Mouse (Mus musculus): ENCODE data around the gene Ctsj.
"Not testable (repeated sequence)": the region's sequence is repeated elsewhere in the genome, so short reads cannot be mapped to it uniquely, and the experiment has no call there.

The Ctsj gene

GRCm38 (mm10) chr13:61005859-61006258 is at the start of gene Ctsj:
Gene Ctsj, minus strand, starts transcription at chr13:61005959.
- DNase-seq (ENCODE audit: low spot score), result no peak

DNA sequence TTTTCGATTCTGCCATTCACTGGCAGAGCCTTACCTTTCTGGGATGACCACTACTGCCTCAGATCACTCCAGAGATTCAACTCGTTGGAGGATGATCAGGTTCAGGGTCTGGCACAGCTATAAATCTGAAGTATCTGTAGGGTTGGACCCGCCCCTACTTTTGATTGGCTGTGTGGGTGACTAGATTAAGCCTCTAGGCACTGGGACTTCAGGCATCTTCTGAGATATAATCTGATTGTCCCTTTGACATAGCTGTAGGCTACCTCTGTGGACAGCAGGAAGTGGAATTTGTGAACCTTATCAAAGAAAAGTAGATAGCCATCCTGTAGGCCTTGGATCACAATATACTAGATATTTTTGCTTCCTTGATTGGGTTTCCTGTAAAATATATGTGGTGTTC is 34.8 kb upstream of the Ctsj start, which contains the start of gene Ctsq:
Ctsq (minus strand) TSS at position 101 of the 400 bp plus-strand sequence.
- DNase-seq (ENCODE audit: low spot score), result no peak

GRCm38 (mm10) chr13:61022785-61023184 is 17.0 kb upstream of the Ctsj start:
- DNase-seq (ENCODE audit: low spot score), result no peak

GRCm38 (mm10) chr13:61021844-61022243 is 16.1 kb upstream of the Ctsj start:
- DNase-seq (ENCODE audit: low spot score), result no peak

DNA sequence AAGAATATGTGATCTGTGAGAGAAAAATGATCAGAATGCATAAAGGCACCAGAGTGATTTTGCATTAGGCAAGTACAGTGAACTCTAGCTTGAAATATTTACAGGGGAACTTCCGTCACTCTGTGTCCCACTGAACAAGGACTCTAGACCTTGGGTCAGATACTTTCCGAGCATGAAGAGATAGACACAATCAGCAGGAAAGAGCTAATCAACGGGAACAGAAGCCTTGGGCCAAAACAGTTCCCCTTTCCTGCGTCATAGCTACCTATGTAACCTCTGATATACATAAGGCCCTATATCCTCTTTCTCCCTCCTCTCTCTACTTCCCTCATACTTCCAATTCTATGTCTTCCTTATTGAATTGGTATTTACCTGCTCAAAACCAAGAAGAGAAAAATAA is 4.4 kb upstream of the Ctsj start:
- DNase-seq (ENCODE audit: low spot score), result no peak

- no peak for DNase-seq (ENCODE audit: low spot score)
These were observed 8.2 kb downstream of the Ctsj start for GRCm38 (mm10) chr13:60997600-60997999.

DNA sequence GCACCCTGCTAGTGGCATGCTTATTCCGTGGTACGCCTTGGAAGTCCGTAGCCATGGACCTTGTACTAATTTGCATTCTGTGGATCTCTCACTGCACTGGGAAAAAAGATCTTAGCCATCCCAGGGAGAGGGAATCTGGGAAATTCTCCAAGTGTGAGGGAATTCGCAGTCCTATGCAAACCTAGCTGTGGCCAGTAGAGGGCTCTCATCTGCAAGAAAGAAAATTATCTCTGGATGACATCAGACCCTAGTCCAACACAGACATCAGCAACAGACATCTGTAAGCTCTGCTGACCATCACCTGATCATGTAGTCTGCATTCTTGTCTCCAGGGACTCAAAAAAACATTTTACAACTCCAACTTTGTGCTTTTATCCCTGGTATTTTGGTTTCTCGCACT is 18.8 kb downstream of the Ctsj start:
- not testable (repeated sequence) for DNase-seq (ENCODE audit: low spot score)

DNA sequence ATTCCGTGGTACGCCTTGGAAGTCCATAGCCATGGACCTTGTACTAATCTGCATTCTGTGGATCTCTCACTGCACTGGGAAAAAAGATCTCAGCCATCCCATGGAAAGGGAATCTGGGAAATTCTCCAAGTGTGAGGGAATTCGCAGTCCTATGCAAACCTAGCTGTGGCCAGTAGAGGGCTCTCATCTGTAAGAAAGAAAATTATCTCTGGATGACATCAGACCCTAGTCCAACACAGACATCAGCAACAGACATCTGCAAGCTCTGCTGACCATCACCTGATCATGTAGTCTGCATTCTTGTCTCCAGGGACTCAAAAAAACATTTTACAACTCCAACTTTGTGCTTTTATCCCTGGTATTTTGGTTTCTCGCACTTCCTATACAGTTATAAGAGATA is 33.4 kb downstream of the Ctsj start:
- not testable (repeated sequence) for DNase-seq (ENCODE audit: low spot score)

DNA sequence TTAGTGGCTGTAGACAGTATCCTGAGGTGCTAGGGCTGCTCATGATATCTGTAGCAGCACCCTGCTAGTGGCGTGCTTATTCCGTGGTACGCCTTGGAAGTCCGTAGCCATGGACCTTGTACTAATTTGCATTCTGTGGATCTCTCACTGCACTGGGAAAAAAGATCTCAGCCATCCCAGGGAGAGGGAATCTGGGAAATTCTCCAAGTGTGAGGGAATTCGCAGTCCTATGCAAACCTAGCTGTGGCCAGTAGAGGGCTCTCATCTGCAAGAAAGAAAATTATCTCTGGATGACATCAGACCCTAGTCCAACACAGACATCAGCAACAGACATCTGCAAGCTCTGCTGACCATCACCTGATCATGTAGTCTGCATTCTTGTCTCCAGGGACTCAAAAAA is 41.8 kb downstream of the Ctsj start:
- DNase-seq (ENCODE audit: low spot score), result not testable (repeated sequence)

DNA sequence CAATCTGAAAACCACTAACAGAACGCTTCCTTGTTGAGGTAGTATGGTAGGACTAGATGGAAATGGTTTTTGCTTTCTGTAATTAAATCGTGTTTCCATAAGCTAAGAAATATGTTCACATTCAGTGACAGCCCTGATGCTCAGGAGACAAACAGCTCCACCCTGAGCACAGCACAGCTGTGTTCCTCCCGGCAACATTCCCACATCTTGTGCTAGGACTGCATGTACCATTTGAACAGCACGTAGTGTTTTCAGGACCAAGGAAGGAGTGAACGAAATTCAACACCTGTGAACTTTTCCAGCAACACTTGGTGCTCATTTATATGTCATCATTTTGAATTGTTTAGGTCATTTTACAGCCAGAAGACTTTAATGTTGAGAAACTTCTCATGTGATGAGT is 44.1 kb downstream of the Ctsj start:
- DNase-seq (ENCODE audit: low spot score), result no peak
